Mouse (Mus musculus) intestine, embryonic 15.5 days (tissue): ENCODE results near the gene Tgm2. TPM values are rescaled to one million over a fixed set of nuclear protein-coding genes. Genes with fewer than 3 reads are reported as not detected.

Experiments
- ATAC-seq: fragments of 200-750 bp; cut with Nextera tagmentation; 2 replicates; pipeline ENCODE4 v1.8.0; 2017; ENCODE audit warnings: moderate TSS enrichment, moderate library complexity
- H3K27ac ChIP-seq: fragments of 300-500 bp; sonication (generic); 2 replicates; pipeline ENCODE4 v1.5.1; 2015; ENCODE audit warnings: mild to moderate bottlenecking, inconsistent platforms
- H3K27me3 ChIP-seq: fragments of 300-500 bp; sonication (generic); replicated peaks from 2 replicates; pipeline ENCODE4 v1.6.1; 2015; ENCODE audit warnings: inconsistent platforms
- H3K36me3 ChIP-seq: fragments of 300-500 bp; sonication (generic); 2 replicates; pipeline ENCODE4 v1.6.1; 2015; ENCODE audit warnings: inconsistent platforms
- H3K4me1 ChIP-seq: fragments of 300-500 bp; sonication (generic); replicated peaks from 2 replicates; pipeline ENCODE4 v1.6.1; 2015; ENCODE audit warnings: inconsistent platforms
- H3K4me2 ChIP-seq: fragments of 300-500 bp; sonication (generic); replicated peaks from 2 replicates; pipeline ENCODE4 v1.6.1; 2015; ENCODE audit warnings: mild to moderate bottlenecking, inconsistent platforms
- H3K4me3 ChIP-seq: fragments of 300-500 bp; sonication (generic); replicated peaks from 2 replicates; pipeline ENCODE4 v1.5.1; 2015; ENCODE audit warnings: inconsistent platforms
- H3K9ac ChIP-seq: fragments of 300-500 bp; sonication (generic); 2 replicates; pipeline ENCODE4 v1.6.1; 2015; ENCODE audit warnings: inconsistent platforms
- H3K9me3 ChIP-seq: fragments of 300-500 bp; sonication (generic); 2 replicates; pipeline ENCODE4 v1.6.1; 2016; ENCODE audit warnings: inconsistent platforms
- WGBS: fragments of 180-500 bp; shearing (Covaris S2); methylation state at CpG from one replicate; pipeline ENCODE4 v1.1.7; 2015; 5-methylcytosine and 5-hydroxymethylcytosine counted together
- polyA plus RNA-seq: library from polyadenylated mRNA; unstranded; fragments of >200 nt; fragmentation: Nextera tagmentation; extraction: Ambion mirVana; gene quantifications from 2 replicates; pipeline ENCODE4 v1.2.1, GENCODE M21; 2015

Gene Tgm2
- polyA plus RNA-seq, 1 experiment from 2014 or later: 83.4 TPM

GRCm38 (mm10) chr2:158163034-158163433, 16.8 kb upstream of the Tgm2 start:
- Histone ChIP-seq H3K27me3 (no peaks in the 10 kb centered on the region), H3K4me1 (peaks cover 29% of the 10 kb centered on the region), H3K27ac (no peak overlapping the region), H3K4me3 (no peak overlapping the region), H3K4me2 (no peak overlapping the region), H3K9ac (no peak overlapping the region), H3K36me3 (no peaks in the 10 kb centered on the region), H3K9me3 (no peaks in the 10 kb centered on the region)
- ATAC-seq: no peak
- 61% methylated on average over 6 of the region's 6 CpGs for WGBS

- no peak overlapping the region for H3K4me2 ChIP-seq
- no peaks in the 10 kb centered on the region for H3K27me3 ChIP-seq
- H3K4me1 ChIP-seq: peaks cover 23% of the 10 kb centered on the region
- no peaks in the 10 kb centered on the region for H3K36me3 ChIP-seq
- H3K27ac ChIP-seq: peak overlapping the region; percentile 54; the same call in 1 of the 2 replicates
- no peaks in the 10 kb centered on the region for H3K9me3 ChIP-seq
- ATAC-seq: no peak
- no peak overlapping the region for H3K4me3 ChIP-seq
- H3K9ac ChIP-seq: no peak overlapping the region
- WGBS: 52% methylated on average over 6 of the region's 6 CpGs
These were observed 15.5 kb upstream of the Tgm2 start for GRCm38 (mm10) chr2:158161761-158162160.

GRCm38 (mm10) chr2:158159376-158160235, 13.4 kb upstream of the Tgm2 start:
- no peak overlapping the region for H3K9ac ChIP-seq
- peak; percentile 69 for ATAC-seq
- peak overlapping the region; percentile 50 for H3K4me2 ChIP-seq

GRCm38 (mm10) chr2:158157654-158158053, 11.4 kb upstream of the Tgm2 start:
- Histone ChIP-seq H3K9me3 (no peaks in the 10 kb centered on the region), H3K27me3 (no peaks in the 10 kb centered on the region), H3K36me3 (no peaks in the 10 kb centered on the region), H3K27ac (no peak overlapping the region), H3K4me2 (no peak overlapping the region), H3K4me1 (peaks cover 40% of the 10 kb centered on the region), H3K4me3 (no peak overlapping the region), H3K9ac (no peak overlapping the region)
- 70% methylated on average over 8 of the region's 8 CpGs for WGBS
- no peak for ATAC-seq

More at GRCm38 (mm10) chr2:158159376-158160235, 13.4 kb upstream of the Tgm2 start:
- 35% methylated on average over 7 of the region's 7 CpGs for WGBS
- peaks cover 27% of the 10 kb centered on the region for H3K4me1 ChIP-seq
- no peaks in the 10 kb centered on the region for H3K9me3 ChIP-seq
- no peaks in the 10 kb centered on the region for H3K27me3 ChIP-seq
- H3K27ac ChIP-seq: peak overlapping the region; percentile 74; the same call in 1 of the 2 replicates
- no peak overlapping the region for H3K4me3 ChIP-seq
- H3K36me3 ChIP-seq: no peaks in the 10 kb centered on the region

- no peaks in the 10 kb centered on the region for H3K36me3 ChIP-seq
- H3K4me1 ChIP-seq: peaks cover 33% of the 10 kb centered on the region
- no peak for ATAC-seq
- WGBS: 78% methylated on average over 9 of the region's 9 CpGs
- H3K9me3 ChIP-seq: no peaks in the 10 kb centered on the region
- no peak overlapping the region for H3K27ac ChIP-seq
- no peak overlapping the region for H3K4me2 ChIP-seq
- H3K4me3 ChIP-seq: no peak overlapping the region
- H3K9ac ChIP-seq: no peak overlapping the region
- no peaks in the 10 kb centered on the region for H3K27me3 ChIP-seq
These were observed 10.3 kb upstream of the Tgm2 start for GRCm38 (mm10) chr2:158156487-158156886.

GRCm38 (mm10) chr2:158155615-158156014, 9.4 kb upstream of the Tgm2 start:
- H3K9ac ChIP-seq: no peak overlapping the region
- H3K4me3 ChIP-seq: no peak overlapping the region
- H3K4me2 ChIP-seq: no peak overlapping the region
- no peaks in the 10 kb centered on the region for H3K27me3 ChIP-seq
- peaks cover 28% of the 10 kb centered on the region for H3K4me1 ChIP-seq
- no peaks in the 10 kb centered on the region for H3K9me3 ChIP-seq
- no peak for ATAC-seq
- H3K36me3 ChIP-seq: no peaks in the 10 kb centered on the region
- H3K27ac ChIP-seq: no peak overlapping the region
- 59% methylated on average over 2 of the region's 2 CpGs for WGBS

GRCm38 (mm10) chr2:158155101-158155500, 8.9 kb upstream of the Tgm2 start:
- Histone ChIP-seq H3K9me3 (no peaks in the 10 kb centered on the region), H3K9ac (no peak overlapping the region), H3K4me2 (no peak overlapping the region), H3K36me3 (no peaks in the 10 kb centered on the region), H3K27ac (no peak overlapping the region), H3K4me3 (no peak overlapping the region), H3K27me3 (no peaks in the 10 kb centered on the region), H3K4me1 (peaks cover 25% of the 10 kb centered on the region)
- no peak for ATAC-seq
- WGBS: 88% methylated on average over 7 of the region's 7 CpGs

GRCm38 (mm10) chr2:158154641-158155040, 8.4 kb upstream of the Tgm2 start:
- 55% methylated on average over 8 of the region's 8 CpGs for WGBS
- peak overlapping the region; percentile 71 for H3K27ac ChIP-seq
- peak; percentile 29 for ATAC-seq
- H3K9ac ChIP-seq: no peak overlapping the region
- no peaks in the 10 kb centered on the region for H3K9me3 ChIP-seq
- peaks cover 21% of the 10 kb centered on the region for H3K4me1 ChIP-seq
- H3K27me3 ChIP-seq: no peaks in the 10 kb centered on the region
- no peak overlapping the region for H3K4me3 ChIP-seq
- 0 out of 2 replicates have a peak overlapping the region, but pooled peaks have one; percentile 90 for H3K4me2 ChIP-seq
- no peaks in the 10 kb centered on the region for H3K36me3 ChIP-seq

- Histone ChIP-seq H3K27me3 (no peaks in the 10 kb centered on the region), H3K4me2 (peak overlapping the region; percentile 90), H3K9ac (peak overlapping the region; percentile 40), H3K4me3 (peak overlapping the region; percentile 38), H3K36me3 (no peaks in the 10 kb centered on the region), H3K27ac (peak overlapping the region; percentile 71), H3K4me1 (peaks cover 17% of the 10 kb centered on the region), H3K9me3 (no peaks in the 10 kb centered on the region)
- ATAC-seq: peak; percentile 65
- under 1% methylated on average over 22 of the region's 22 CpGs for WGBS
These were observed 7.6 kb upstream of the Tgm2 start for GRCm38 (mm10) chr2:158153728-158154343.

GRCm38 (mm10) chr2:158152685-158153309, 6.6 kb upstream of the Tgm2 start:
- 50% methylated on average over 6 of the region's 6 CpGs for WGBS
- H3K4me1 ChIP-seq: peaks cover 17% of the 10 kb centered on the region
- no peak overlapping the region for H3K27ac ChIP-seq
- H3K9ac ChIP-seq: no peak overlapping the region
- ATAC-seq: peak; percentile 28
- no peaks in the 10 kb centered on the region for H3K36me3 ChIP-seq
- H3K9me3 ChIP-seq: no peaks in the 10 kb centered on the region
- H3K4me3 ChIP-seq: no peak overlapping the region
- H3K27me3 ChIP-seq: no peaks in the 10 kb centered on the region
- 0 out of 2 replicates have a peak overlapping the region, but pooled peaks have one; percentile 90 for H3K4me2 ChIP-seq

- no peak overlapping the region for H3K9ac ChIP-seq
- no peaks in the 10 kb centered on the region for H3K36me3 ChIP-seq
- no peaks in the 10 kb centered on the region for H3K9me3 ChIP-seq
- H3K27ac ChIP-seq: no peak overlapping the region
- no peak overlapping the region for H3K4me2 ChIP-seq
- no peak for ATAC-seq
- WGBS: 97% methylated on average over 3 of the region's 3 CpGs
- H3K27me3 ChIP-seq: no peaks in the 10 kb centered on the region
- no peak overlapping the region for H3K4me3 ChIP-seq
- H3K4me1 ChIP-seq: peaks cover 19% of the 10 kb centered on the region
These were observed 4.8 kb upstream of the Tgm2 start for GRCm38 (mm10) chr2:158151077-158151476.

GRCm38 (mm10) chr2:158146971-158147370, 735 bp upstream of the Tgm2 start:
- Histone ChIP-seq H3K27me3 (no peaks in the 10 kb centered on the region), H3K27ac (no peak overlapping the region), H3K4me2 (no peak overlapping the region), H3K4me1 (peaks cover 36% of the 10 kb centered on the region), H3K9me3 (no peaks in the 10 kb centered on the region), H3K36me3 (0 out of 2 replicates have a peak, but pooled peaks cover 1% of the 10 kb centered on the region), H3K9ac (no peak overlapping the region), H3K4me3 (no peak overlapping the region)
- WGBS: 92% methylated on average over 8 of the region's 8 CpGs
- ATAC-seq: no peak
